ENCODE assay signal across 8 mouse cellular contexts in the genomic region with DNA sequence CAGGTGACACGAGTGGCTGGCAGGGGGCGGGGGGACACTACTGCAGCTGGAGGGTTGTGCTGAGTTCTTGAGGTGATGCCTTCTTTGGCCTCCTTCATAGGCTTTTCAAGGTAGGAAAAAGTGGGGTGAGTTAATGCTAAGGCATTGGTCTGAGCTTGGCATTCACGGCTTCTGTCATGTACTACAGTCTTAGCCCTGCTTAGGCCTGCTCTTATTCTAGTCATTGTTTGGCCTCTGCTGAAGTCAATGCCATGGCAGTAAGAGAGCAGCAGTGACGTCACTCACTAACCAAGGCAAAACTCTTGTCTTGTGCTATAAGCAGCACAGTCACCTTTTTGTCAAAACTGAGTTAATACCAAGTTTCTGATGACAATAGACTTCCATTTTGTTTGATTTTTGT. TPM values are rescaled to one million over a fixed set of nuclear protein-coding genes. Genes with fewer than 3 reads are reported as not detected.
A peak's percentile ranks its signal among the peaks of the same experiment; 100 is the strongest.
DNase-seq lines count a peak whose midpoint lies in the region; ATAC-seq and TF ChIP-seq lines count a peak whose summit lies in the region.

No protein-coding gene starts in this region.

- WGBS in kidney, postnatal 0 days, result 25% methylated on average over 4 of the region's 4 CpGs
- WGBS in embryonic facial prominence, embryonic 12.5 days, result 47% methylated on average over 4 of the region's 4 CpGs
- 33% methylated on average over 4 of the region's 4 CpGs for WGBS in hindbrain, postnatal 0 days
- 29% methylated on average over 4 of the region's 4 CpGs for WGBS in lung, adult 2 months

- no peaks in the 10 kb centered on the region for H3K9me3 ChIP-seq in kidney, postnatal 0 days (replicated peaks; ENCODE audit: low read length)
- H3K9me3 ChIP-seq in embryonic facial prominence, embryonic 12.5 days, result no peaks in the 10 kb centered on the region
- no peaks in the 10 kb centered on the region for H3K9me3 ChIP-seq in hindbrain, postnatal 0 days (ENCODE audit: low read length)

- TF ChIP-seq CTCF in kidney, postnatal 0 days (IDR thresholded peaks at IDR 0.05; ENCODE audit: low read depth), result no peak
- TF ChIP-seq CTCF in hindbrain, postnatal 0 days (IDR thresholded peaks at IDR 0.05; ENCODE audit: low read depth), result no peak
- no peak for TF ChIP-seq CTCF in lung, adult 2 months (IDR thresholded peaks at IDR 0.05; ENCODE audit: insufficient read depth, low read length)

- peak overlapping the region; percentile 78 for H3K4me2 ChIP-seq in kidney, postnatal 0 days (ENCODE audit: low read length)
- H3K4me2 ChIP-seq in embryonic facial prominence, embryonic 12.5 days (replicated peaks), result peak overlapping the region; percentile 94
- H3K4me2 ChIP-seq in hindbrain, postnatal 0 days (ENCODE audit: low read depth, low read length), result peak overlapping the region; percentile 96
- H3K4me2 ChIP-seq in myocyte (ENCODE audit: low read depth), result peak overlapping the region; percentile 95

- H3ac ChIP-seq in myocyte (ENCODE audit: control insufficient read depth, insufficient read length), result no peak overlapping the region

- no peak for TF ChIP-seq POLR2A in myocyte (IDR thresholded peaks at IDR 0.05; ENCODE audit: insufficient read length, low read depth)
- TF ChIP-seq POLR2A in lung, adult 2 months (IDR thresholded peaks at IDR 0.05; ENCODE audit: borderline replicate concordance, extremely low read depth, low read depth, low read length), result no peak

- H3K36me3 ChIP-seq in kidney, postnatal 0 days (ENCODE audit: insufficient read depth, low read length), result peaks cover 27% of the 10 kb centered on the region; the same call in 1 of the 2 replicates
- peaks cover 46% of the 10 kb centered on the region for H3K36me3 ChIP-seq in embryonic facial prominence, embryonic 12.5 days
- H3K36me3 ChIP-seq in hindbrain, postnatal 0 days (ENCODE audit: insufficient read depth, low read length), result peaks cover 28% of the 10 kb centered on the region; the same call in 1 of the 2 replicates
- peaks cover 18% of the 10 kb centered on the region for H3K36me3 ChIP-seq in myocyte (ENCODE audit: control insufficient read depth, insufficient read depth)

- H3K9ac ChIP-seq in kidney, postnatal 0 days (ENCODE audit: low read depth, low read length), result peak overlapping the region; percentile 99
- H3K9ac ChIP-seq in embryonic facial prominence, embryonic 12.5 days, result peak overlapping the region; percentile 99
- H3K9ac ChIP-seq in hindbrain, postnatal 0 days (replicated peaks; ENCODE audit: low read length), result peak overlapping the region; percentile 99

- no peaks in the 10 kb centered on the region for H3K27me3 ChIP-seq in kidney, postnatal 0 days (ENCODE audit: insufficient read depth, low read length)
- H3K27me3 ChIP-seq in embryonic facial prominence, embryonic 12.5 days, result no peaks in the 10 kb centered on the region
- H3K27me3 ChIP-seq in hindbrain, postnatal 0 days (ENCODE audit: insufficient read depth, low read length), result no peaks in the 10 kb centered on the region
- no peaks in the 10 kb centered on the region for H3K27me3 ChIP-seq in myocyte (ENCODE audit: control insufficient read depth, insufficient read depth, insufficient read length)

- peak overlapping the region; percentile 100 for H3K4me3 ChIP-seq in kidney, postnatal 0 days (replicated peaks; ENCODE audit: low read depth, low read length)
- H3K4me3 ChIP-seq in embryonic facial prominence, embryonic 12.5 days, result peak overlapping the region; percentile 100
- H3K4me3 ChIP-seq in hindbrain, postnatal 0 days (ENCODE audit: low read length), result peak overlapping the region; percentile 98
- peak overlapping the region; percentile 89 for H3K4me3 ChIP-seq in myocyte
- no peak overlapping the region for H3K4me3 ChIP-seq in lung, adult 2 months (replicated peaks; ENCODE audit: extremely low read depth, low read depth, low read length)

- peaks cover 23% of the 10 kb centered on the region for H3K4me1 ChIP-seq in kidney, postnatal 0 days (replicated peaks; ENCODE audit: insufficient read depth, low read length)
- H3K4me1 ChIP-seq in embryonic facial prominence, embryonic 12.5 days, result peaks cover 27% of the 10 kb centered on the region
- peaks cover 22% of the 10 kb centered on the region; the same call in 1 of the 2 replicates for H3K4me1 ChIP-seq in hindbrain, postnatal 0 days (ENCODE audit: insufficient read depth, low read length)
- H3K4me1 ChIP-seq in lung, adult 2 months (ENCODE audit: control insufficient read depth, insufficient read depth, low read length), result peaks cover 17% of the 10 kb centered on the region

- peak overlapping the region; percentile 99 for H3K27ac ChIP-seq in kidney, postnatal 0 days
- no peak overlapping the region for H3K27ac ChIP-seq in embryonic facial prominence, embryonic 12.5 days
- H3K27ac ChIP-seq in hindbrain, postnatal 0 days, result peak overlapping the region; percentile 97; the same call in 1 of the 2 replicates

- peaks cover 54% of the 10 kb centered on the region for H3K79me2 ChIP-seq in myocyte (ENCODE audit: control insufficient read depth, insufficient read depth)

- no peak for DNase-seq in kidney, postnatal 0 days (ENCODE audit: low spot score)
- no peak for DNase-seq in kidney, postnatal 4 days
- peak; percentile 53 for DNase-seq in hindbrain, postnatal 0 days (ENCODE audit: low spot score)
- DNase-seq in left cerebral cortex, adult 11 months (ENCODE audit: low spot score), result no peak
- no peak for DNase-seq in retina, embryonic 14.5 days (ENCODE audit: low spot score)
- no peak for DNase-seq in lung, adult 2 months

- ATAC-seq in kidney, postnatal 0 days (replicated peaks; ENCODE audit: low FRiP score, low read depth), result no peak
- ATAC-seq in embryonic facial prominence, embryonic 12.5 days (ENCODE audit: insufficient number of reproducible peaks, insufficient read depth, low FRiP score, low TSS enrichment), result no peak
- no peak for ATAC-seq in hindbrain, postnatal 0 days

TF ChIP-seq in myocyte, 11 proteins besides CTCF, POLR2A, EP300 and RAD21:
- TF ChIP-seq MYOD1 (IDR thresholded peaks at IDR 0.05; ENCODE audit: control insufficient read depth in 1 of 3, insufficient read length in 2 of 3, low read depth in 2 of 3) (no peak), E2F4 (IDR thresholded peaks at IDR 0.05; ENCODE audit: insufficient read depth) (no peak), REST (IDR thresholded peaks at IDR 0.05; ENCODE audit: insufficient read depth, insufficient read length) (no peak), SRF (IDR thresholded peaks at IDR 0.05; ENCODE audit: control insufficient read depth, insufficient read length, low read depth) (no peak), MAX (IDR thresholded peaks at IDR 0.05; ENCODE audit: low read depth) (no peak), MYOG (IDR thresholded peaks at IDR 0.05; ENCODE audit: control insufficient read depth in 1 of 3, insufficient read depth in 1 of 3, insufficient read length in 2 of 3, low read depth in 2 of 3) (no peak), USF1 (IDR thresholded peaks at IDR 0.05; ENCODE audit: low read depth) (no peak), TCF12 (IDR thresholded peaks at IDR 0.05; ENCODE audit: insufficient read depth, poor library complexity, severe bottlenecking) (no peak), TCF3 (IDR thresholded peaks at IDR 0.05; ENCODE audit: insufficient read length, low read depth) (no peak), CEBPB (IDR thresholded peaks at IDR 0.05; ENCODE audit: insufficient read depth, poor library complexity, severe bottlenecking) (no peak), POLR2AphosphoS2 (IDR thresholded peaks at IDR 0.05; ENCODE audit: insufficient read length, low read depth) (no peak)
TF ChIP-seq in myocyte: peak in this region for 0.

RNA-seq across cellular contexts. Expression of a gene that starts 2.6 kb away (rescaled TPM):
- polyA plus RNA-seq in kidney, postnatal 0 days (2015; fragmentation: Nextera tagmentation; extraction: Ambion mirVana), result 17.8 and 19.3 TPM in 2 replicates
- polyA plus RNA-seq in embryonic facial prominence, embryonic 12.5 days (2016; fragmentation: Nextera tagmentation; extraction: Ambion mirVana), result 35.2 and 35.6 TPM in 2 replicates
- total RNA-seq in hindbrain, postnatal 0 days (2014; rRNA removed), result 77.7 and 94.3 TPM in 2 replicates
- polyA plus RNA-seq in hindbrain, postnatal 0 days (2015; fragmentation: Nextera tagmentation; extraction: Ambion mirVana), result 25.0 and 25.4 TPM in 2 replicates
- 35.6 TPM for polyA plus RNA-seq in myocyte (2012; fragmentation: generic; extraction: Trizol)
- 39.0 and 54.3 TPM in 2 replicates for polyA plus RNA-seq in lung, adult 2 months (2012; rRNA removed)

RNA-seq across cellular contexts. Expression of a gene that starts 6.8 kb away (rescaled TPM):
- 24.6 and 25.7 TPM in 2 replicates for polyA plus RNA-seq in kidney, postnatal 0 days (2015; fragmentation: Nextera tagmentation; extraction: Ambion mirVana)
- polyA plus RNA-seq in embryonic facial prominence, embryonic 12.5 days (2016; fragmentation: Nextera tagmentation; extraction: Ambion mirVana), result 53.9 and 54.0 TPM in 2 replicates
- total RNA-seq in hindbrain, postnatal 0 days (2014; rRNA removed), result 24.4 and 74.0 TPM in 2 replicates
- polyA plus RNA-seq in hindbrain, postnatal 0 days (2015; fragmentation: Nextera tagmentation; extraction: Ambion mirVana), result 35.4 and 35.7 TPM in 2 replicates
- polyA plus RNA-seq in myocyte (2012; fragmentation: generic; extraction: Trizol), result 22.1 TPM
- polyA plus RNA-seq in lung, adult 2 months (2012; rRNA removed), result 33.6 and 37.9 TPM in 2 replicates

RNA-seq across cellular contexts. Expression of a gene that starts 22.8 kb away (rescaled TPM):
- polyA plus RNA-seq in kidney, postnatal 0 days (2015; fragmentation: Nextera tagmentation; extraction: Ambion mirVana), result 3.1 and 3.5 TPM in 2 replicates
- 1.6 and 1.7 TPM in 2 replicates for polyA plus RNA-seq in embryonic facial prominence, embryonic 12.5 days (2016; fragmentation: Nextera tagmentation; extraction: Ambion mirVana)
- total RNA-seq in hindbrain, postnatal 0 days (2014; rRNA removed), result 7.5 and 8.6 TPM in 2 replicates
- polyA plus RNA-seq in hindbrain, postnatal 0 days (2015; fragmentation: Nextera tagmentation; extraction: Ambion mirVana), result 10.2 and 13.5 TPM in 2 replicates
- polyA plus RNA-seq in myocyte (2012; fragmentation: generic; extraction: Trizol), result 49.1 TPM
- 213 and 329 TPM in 2 replicates for polyA plus RNA-seq in lung, adult 2 months (2012; rRNA removed)

RNA-seq across cellular contexts. Expression of a gene that starts 38.7 kb away (rescaled TPM):
- 0.77 and 1.0 TPM in 2 replicates for polyA plus RNA-seq in kidney, postnatal 0 days (2015; fragmentation: Nextera tagmentation; extraction: Ambion mirVana)
- polyA plus RNA-seq in embryonic facial prominence, embryonic 12.5 days (2016; fragmentation: Nextera tagmentation; extraction: Ambion mirVana), result 2.6 and 3.1 TPM in 2 replicates
- total RNA-seq in hindbrain, postnatal 0 days (2014; rRNA removed), result 29.5 and 44.1 TPM in 2 replicates
- 11.0 TPM in 2 replicates for polyA plus RNA-seq in hindbrain, postnatal 0 days (2015; fragmentation: Nextera tagmentation; extraction: Ambion mirVana)
- polyA plus RNA-seq in myocyte (2012; fragmentation: generic; extraction: Trizol), result 3.5 TPM
- 3.4 and 18.4 TPM in 2 replicates for polyA plus RNA-seq in lung, adult 2 months (2012; rRNA removed)

RNA-seq across cellular contexts. Expression of a gene that starts 57.5 kb away (rescaled TPM):
- polyA plus RNA-seq in kidney, postnatal 0 days (2015; fragmentation: Nextera tagmentation; extraction: Ambion mirVana), result 26.1 TPM in 2 replicates
- 29.1 and 34.3 TPM in 2 replicates for polyA plus RNA-seq in embryonic facial prominence, embryonic 12.5 days (2016; fragmentation: Nextera tagmentation; extraction: Ambion mirVana)
- total RNA-seq in hindbrain, postnatal 0 days (2014; rRNA removed), result 725 and 812 TPM in 2 replicates
- polyA plus RNA-seq in hindbrain, postnatal 0 days (2015; fragmentation: Nextera tagmentation; extraction: Ambion mirVana), result 160 TPM in 2 replicates
- 68.9 TPM for polyA plus RNA-seq in myocyte (2012; fragmentation: generic; extraction: Trizol)
- polyA plus RNA-seq in lung, adult 2 months (2012; rRNA removed), result 142 and 159 TPM in 2 replicates
